Mouse (Mus musculus) 3T3-L1 (cell line): Measurements from ENCODE around the gene Sh2d6.

Experiments
- DNase-seq: peaks from one replicate; pipeline ENCODE4 v3.0.0-alpha.2; 2015; ENCODE audit warnings: low read depth, low spot score

The Sh2d6 gene

GRCm38 (mm10) chr6:72521607-72522006 lies at the start of gene Sh2d6:
Gene Sh2d6 (minus strand): TSS chr6:72521707.
- DNase-seq, result no peak

DNA sequence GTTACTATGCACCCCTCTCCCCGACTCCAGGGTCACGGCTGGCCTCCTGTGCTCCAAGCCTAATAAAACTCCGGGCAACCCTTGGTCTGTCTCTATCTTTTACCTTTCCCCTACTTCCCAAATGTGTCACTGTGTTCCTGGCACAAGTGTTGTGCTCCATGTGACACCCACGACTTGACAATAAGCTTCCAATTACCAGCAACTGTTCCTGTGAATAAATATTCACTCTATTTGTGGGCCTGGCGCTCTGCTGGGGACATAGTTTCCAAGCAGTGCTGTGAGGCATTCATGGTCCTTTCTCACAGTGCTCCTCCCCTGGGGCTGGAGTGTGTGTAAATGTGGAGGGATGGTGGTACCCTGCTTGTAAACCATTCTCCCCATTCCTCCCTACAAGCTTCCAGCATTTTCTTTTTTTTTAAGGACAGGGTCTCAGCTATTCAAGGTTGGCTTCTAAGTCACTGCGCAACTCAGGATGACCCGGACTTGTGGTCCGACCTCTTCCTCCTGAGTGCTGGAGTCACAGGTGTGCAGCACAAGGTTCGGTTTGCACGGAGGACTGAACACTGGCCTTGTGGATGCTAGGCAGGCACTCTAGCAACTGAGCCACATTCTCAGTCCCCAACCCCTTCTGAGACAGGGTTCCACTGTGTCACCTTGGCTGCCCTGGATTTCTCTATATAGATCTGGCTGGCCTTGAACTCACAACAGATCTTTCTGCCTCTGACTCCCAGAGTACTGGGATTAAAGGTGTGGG lies 49.3 kb upstream of the Sh2d6 start:
- no peak for DNase-seq

DNA sequence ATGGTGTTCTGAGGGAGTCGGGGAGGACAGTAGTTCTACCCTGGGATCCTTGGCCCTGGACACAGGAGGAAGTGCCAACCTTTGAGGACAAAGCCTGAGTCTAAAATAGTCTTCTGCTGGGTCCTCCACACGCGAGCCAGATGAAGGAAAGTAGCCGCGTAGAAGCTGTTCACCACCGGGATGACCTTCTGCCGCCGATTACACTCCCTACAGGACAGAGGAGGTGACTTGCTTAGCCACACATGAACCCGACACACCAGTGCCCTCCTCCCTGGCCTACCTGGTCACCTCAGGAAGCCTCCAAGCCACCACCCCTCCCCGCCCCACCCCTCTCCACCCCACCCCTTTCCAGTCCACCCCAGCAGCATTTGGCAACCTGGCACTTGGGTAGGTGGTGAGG lies 47.2 kb upstream of the Sh2d6 start:
- DNase-seq, result no peak

GRCm38 (mm10) chr6:72567508-72567907 lies 46.0 kb upstream of the Sh2d6 start:
- DNase-seq, result no peak

- peak; percentile 96 for DNase-seq
Observed at GRCm38 (mm10) chr6:72566044-72566443, 44.5 kb upstream of the Sh2d6 start.

DNA sequence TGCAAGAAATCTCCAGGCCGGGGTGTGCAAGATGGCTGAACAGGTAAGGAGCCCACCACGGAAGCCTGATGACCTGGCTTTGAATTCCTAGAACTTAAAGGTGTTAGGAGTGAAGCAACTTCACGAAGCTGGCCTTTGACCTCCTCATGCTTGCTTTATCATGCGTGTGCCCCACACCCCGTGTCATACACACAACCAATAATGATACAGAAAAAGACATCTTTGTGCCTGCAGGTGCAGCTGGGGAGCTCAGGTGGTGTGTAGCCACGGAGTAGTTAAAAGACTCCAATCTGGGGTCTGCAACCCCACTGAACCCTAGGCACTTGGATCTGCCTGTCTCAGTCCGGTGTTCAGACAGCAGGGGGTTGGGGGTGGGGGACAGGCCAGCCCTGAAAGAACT lies 44.0 kb upstream of the Sh2d6 start:
- no peak for DNase-seq

DNA sequence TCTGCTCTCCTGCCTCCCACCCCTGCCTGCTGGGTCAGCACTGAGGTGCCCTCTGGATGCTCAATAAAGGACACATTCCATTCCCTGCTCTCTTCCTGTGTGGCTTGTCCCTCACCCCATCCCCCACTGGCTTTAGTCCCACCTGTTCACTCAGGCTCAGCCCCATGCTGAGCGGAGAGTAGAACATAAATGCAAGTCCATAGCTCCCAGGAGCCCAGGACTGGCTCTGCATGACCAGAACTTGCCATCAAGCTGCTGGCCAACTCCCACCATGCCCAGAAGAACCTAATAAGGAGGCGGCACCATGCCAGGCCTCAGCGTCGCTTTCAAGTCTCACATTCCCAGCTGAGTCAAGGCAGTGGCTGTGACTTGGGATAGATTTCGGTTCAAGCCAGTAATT lies 41.4 kb upstream of the Sh2d6 start:
- DNase-seq, result no peak

DNA sequence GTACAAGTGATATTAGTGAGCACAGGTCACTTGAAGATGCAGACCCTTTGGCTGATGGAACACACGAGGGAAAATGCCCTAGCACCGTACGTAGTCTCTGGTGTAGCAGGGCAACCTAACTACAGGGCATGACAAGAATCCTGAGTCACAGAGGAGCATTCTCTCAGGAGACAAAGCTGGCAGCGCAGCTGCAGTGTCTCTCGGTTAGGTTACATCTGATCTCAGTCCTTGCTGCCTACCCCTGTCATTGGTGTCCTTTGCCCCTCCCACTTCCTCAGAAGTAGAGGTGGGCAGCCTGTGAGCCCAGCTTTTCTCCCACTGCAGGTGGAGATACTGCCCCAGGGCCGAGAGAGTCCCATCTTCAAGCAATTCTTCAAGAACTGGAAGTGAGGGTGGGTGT lies 41.0 kb upstream of the Sh2d6 start:
- no peak for DNase-seq

GRCm38 (mm10) chr6:72560801-72561200 lies 39.3 kb upstream of the Sh2d6 start:
- no peak for DNase-seq

- DNase-seq, result no peak
Observed at GRCm38 (mm10) chr6:72553079-72553412, 31.5 kb upstream of the Sh2d6 start.

DNA sequence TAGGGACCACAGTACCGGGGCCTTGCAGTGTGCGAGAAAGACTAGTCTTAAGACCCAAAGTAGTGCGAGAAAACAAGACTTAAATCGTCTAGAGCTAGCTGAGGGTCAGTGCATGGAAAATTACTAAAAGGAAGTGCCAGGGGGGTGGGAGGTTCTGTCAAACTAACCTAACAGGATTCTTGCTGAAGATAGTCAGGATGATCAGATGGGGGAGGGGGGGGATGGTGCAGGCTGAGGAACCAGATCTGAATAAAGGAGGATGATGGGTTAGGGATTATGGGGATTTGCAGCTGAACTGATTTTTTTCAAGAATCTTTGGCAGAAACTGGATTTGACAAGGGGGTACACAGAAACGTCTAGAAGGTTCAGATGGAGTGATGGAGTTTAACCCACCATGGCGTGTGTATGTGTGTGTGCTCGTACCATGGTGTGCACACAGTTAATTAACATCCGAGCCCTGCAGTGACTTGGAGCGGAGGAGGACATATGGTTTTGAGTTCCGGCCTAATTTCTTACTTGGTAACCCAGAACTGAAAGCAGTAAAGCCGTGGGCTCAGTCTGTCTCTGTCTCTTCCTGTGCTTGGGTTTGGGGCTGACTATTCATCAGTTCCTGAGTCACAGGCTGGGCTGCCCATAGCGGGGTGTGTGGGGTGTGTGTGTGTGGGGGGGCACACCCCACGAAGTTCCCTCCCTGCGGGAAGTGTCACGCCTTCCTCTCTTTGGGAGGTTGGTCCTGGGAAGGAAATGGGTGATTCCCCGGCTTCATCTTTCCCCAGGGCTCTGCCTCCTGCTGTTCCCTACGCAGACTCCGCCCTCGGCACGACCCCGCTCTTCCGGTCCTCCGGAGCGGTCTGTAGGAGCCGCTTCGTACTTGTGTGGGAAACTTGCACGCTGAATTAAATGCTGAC lies 30.9 kb upstream of the Sh2d6 start:
- DNase-seq, result peak; percentile 93

GRCm38 (mm10) chr6:72550503-72551100 lies 29.1 kb upstream of the Sh2d6 start:
- DNase-seq, result no peak

GRCm38 (mm10) chr6:72550025-72550424 lies 28.5 kb upstream of the Sh2d6 start:
- no peak for DNase-seq

DNA sequence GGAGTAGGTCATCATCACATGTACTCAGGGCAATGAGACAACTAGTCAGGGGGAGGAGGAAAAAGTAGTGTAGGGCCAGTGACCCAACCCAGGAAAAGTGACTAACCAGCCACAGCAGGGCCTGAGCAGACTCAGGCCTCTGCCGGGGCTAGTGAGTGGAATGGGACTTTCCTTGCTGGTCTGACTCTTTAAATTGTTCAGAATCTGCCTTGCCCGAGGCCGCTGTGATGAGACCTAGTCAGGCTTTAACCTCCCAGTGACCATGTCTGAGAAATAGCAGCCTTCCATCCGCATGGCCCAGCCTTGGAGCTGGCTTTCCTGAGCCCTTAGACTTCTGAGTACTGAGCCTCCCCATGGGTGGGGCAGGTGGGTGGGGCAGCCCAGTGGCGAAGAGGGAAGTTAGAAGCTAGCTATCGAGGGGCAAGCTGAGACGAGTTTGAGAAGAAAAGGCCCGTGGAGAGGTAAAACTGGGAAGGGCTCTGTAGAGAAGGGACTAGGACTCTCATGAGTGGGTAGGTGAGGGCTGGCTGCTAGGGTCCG lies 27.6 kb upstream of the Sh2d6 start:
- peak; percentile 86 for DNase-seq

DNA sequence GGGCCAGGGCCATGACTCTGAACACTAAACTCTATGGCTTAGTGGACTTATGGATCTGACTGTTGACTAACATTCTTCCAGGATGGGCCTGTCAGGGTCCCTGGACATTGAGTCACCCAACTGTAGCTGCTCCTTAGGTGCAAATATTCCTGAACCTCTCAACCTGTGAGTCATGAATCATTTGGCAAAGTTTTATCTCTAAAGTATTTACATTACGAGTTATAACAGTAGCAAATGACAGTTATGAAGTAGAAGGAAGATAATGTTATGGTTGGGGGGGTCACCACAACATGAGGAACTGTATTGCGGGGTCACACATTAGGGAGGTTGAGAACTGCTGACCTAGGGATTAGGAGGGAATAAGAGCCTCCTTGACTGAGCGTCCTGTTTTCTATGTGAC lies 26.4 kb upstream of the Sh2d6 start:
- peak; percentile 76 for DNase-seq

GRCm38 (mm10) chr6:72547121-72547520 lies 25.6 kb upstream of the Sh2d6 start:
- DNase-seq, result no peak

- DNase-seq, result no peak
Observed at GRCm38 (mm10) chr6:72545377-72545776, 23.9 kb upstream of the Sh2d6 start.

DNA sequence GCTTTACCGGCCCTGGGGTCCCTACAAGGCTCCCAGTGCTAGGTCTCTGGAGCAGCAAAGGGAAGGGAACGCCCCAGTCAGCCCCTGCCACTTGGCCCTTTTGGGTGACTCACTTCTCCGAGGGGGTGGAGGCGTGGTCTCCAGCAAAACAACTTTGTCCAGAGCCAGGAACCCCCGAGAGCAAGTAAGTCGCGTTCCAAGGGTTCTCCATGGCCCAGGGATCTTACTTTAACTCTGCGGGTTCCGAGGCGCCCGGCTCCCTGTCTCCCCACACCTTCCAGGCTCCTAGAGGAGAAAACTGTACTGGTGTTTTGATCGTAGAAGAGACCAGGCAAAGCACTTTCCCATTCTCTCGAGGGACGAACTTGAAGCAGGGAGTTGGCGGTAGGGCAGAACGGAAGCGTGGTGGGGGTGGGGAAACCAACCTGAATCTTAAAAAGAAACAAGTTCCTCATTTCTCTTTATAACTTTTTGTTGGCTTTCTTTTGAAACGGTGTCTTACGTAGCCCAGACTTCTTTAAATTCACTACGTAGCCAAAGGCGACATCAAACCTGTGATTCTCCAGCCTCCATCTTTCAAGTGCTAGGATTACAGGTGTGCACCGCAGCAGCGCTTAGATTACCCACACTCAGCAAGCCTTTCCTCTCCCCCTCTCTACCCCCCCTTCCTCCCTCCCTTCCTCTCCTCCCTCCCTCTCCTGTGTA lies 22.9 kb upstream of the Sh2d6 start, which contains the start of gene Capg:
TSS of gene Capg (plus strand) at position 109 of the 705 bp plus-strand sequence.
- DNase-seq, result peak; percentile 78

GRCm38 (mm10) chr6:72543265-72543850 lies 21.9 kb upstream of the Sh2d6 start:
- DNase-seq, result peak; percentile 47

DNA sequence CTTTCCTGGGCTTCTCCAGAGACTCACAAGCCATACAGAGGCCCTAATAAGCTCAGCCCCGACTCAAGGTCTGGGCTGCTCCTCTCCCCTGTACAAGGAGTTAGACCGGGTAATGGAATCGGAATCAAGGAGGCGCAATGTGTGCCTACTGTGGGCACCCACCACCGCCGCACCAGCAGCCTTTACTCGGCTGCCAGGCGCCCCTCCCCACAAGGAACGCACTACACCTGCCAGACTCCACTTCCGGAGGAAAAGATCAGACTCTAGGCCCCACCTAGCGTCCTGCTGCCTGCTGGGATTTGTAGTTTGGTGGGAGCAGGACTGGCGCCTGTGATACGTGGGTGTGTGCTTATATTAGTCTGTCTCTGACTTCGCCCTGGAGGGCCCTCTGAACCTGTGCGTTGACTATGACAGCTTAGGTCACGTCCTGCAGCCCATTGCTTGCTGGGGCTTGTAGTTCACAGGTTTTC lies 17.1 kb upstream of the Sh2d6 start:
- DNase-seq, result peak; percentile 79

- no peak for DNase-seq
Observed at GRCm38 (mm10) chr6:72537998-72538500, 16.5 kb upstream of the Sh2d6 start.
